Mouse (Mus musculus): ENCODE measurements around the gene B4galt5.

Gene B4galt5

GRCm38 (mm10) chr2:167254185-167254584, 94.8 kb downstream of the B4galt5 start:
- in situ Hi-C loops (cut with MseI, MboI), result no loop called here

DNA sequence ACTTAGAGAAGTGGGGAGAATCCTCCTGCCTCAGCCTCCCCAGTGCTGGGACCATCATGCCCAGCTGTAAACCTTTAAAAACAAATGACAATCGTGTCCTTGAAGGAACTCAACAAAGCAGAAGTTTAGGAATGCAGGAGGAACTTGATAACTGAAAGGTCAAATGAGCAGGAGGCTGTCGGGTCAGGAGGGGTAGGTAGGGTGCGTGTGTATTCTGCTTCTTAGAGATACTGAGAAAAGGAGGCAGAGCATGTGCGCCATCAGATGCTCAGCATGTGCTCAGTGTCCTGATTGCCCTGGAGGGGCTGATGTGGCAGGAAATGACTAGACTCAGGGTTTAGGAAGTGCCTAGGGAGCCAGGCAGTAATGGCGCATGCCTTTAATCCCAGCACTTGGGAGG, 95.5 kb downstream of the B4galt5 start:
- in situ Hi-C loops (cut with MseI, MboI), result no loop called here

GRCm38 (mm10) chr2:167252057-167252687, 96.8 kb downstream of the B4galt5 start:
- in situ Hi-C loops (cut with MseI, MboI), result no loop called here

DNA sequence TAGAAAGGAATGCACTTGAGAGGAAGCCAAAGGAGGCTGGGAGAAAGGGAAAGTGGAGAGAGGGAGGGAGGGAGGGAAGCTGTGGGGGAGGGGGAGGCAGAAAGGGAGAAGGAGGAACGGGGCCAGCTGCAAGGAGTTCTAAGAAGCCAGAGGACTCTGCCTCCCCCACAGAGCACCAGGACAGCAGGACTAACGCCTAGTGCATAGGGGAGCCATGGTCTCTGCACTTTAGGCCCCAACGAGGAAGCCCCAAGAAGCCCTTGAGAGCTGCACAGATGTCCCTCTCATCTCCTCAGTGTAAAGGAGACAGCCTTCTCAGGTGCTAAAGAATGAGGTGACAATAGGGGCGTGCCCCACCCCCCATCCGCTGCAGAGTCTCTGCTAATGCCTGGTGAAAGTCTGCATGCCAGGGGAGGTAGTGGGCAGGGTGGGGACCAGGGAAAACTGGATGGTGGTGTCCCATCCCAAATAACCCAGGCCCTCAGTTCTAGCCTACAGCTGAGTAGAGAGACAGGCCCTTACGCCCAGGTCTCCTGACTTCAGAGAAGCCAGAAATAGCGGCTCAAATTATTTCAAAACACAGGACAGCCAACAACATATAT, 98.1 kb downstream of the B4galt5 start:
- in situ Hi-C loops (cut with MseI, MboI), result no loop called here

DNA sequence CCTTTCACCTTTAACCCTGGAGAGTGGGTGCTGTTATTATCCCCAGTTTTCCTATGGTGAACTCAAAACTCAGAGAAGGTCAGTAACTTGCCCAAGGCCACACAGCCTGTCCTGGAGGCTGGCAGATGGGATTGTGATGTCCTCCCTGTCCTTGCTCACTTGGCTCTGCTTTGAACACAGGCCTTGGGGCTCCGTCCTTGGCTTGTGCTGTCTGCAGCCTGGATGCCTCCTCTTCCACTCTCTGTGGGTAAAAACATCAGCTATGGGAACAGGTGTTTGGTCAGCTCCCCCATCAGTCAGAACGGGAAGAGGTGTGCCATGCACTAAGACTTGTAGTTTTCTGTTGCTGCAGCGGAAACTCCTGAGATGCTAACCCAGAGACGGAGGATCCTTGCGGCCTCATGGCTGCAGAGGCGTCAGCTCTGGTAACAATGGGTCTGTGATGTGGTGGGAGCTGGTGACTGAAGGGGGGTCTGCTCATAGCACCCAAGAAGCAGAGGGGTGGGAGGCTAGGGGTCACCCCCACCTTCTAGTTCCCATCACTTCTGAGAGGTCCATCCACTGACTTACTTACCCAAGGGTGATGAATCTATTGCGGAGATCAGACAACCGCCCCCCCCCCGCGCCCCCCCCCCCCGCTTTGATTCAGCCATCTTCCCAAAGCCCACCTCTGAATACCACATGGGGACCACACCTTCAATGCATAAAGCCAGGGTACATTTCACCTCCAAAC, 98.8 kb downstream of the B4galt5 start:
- in situ Hi-C loops (cut with MseI, MboI), result no loop called here

DNA sequence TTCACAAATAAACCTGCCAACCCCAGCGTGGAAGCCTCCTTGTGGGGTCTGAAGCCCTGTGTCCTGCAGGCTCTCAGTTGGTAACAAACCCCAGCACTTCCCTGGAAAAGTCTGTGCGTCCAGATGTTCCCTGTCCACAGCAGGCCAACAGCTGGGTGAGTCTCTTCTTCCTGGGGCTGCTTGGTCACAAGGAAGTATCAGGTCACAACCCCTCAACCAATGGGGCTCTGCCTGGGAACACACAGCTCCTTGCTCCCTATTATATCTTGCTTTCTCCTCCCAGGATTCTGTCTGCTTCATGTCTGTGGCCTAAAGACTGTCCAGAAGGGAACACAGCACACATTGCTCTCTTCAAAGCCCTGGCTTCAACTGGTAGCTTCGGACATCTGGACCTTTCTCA, 99.4 kb downstream of the B4galt5 start:
- in situ Hi-C loops (cut with MseI, MboI), result no loop called here

All from mouse trophoblast stem cell (cell line).